Mouse (Mus musculus): ENCODE data around the gene Rbpj.

The Rbpj gene

GRCm38 (mm10) chr5:53465883-53466282, at the start of gene Rbpj:
Rbpj (plus strand) TSS chr5:53466152.
- CTCF ChIA-PET = no interaction called here

- CTCF ChIA-PET = no interaction called here
Observed at GRCm38 (mm10) chr5:53420777-53421176, 45.2 kb upstream of the Rbpj start.

GRCm38 (mm10) chr5:53421291-53421690, 44.7 kb upstream of the Rbpj start:
- CTCF ChIA-PET = no interaction called here

- CTCF ChIA-PET = no interaction called here
Observed at GRCm38 (mm10) chr5:53427411-53427810, 38.5 kb upstream of the Rbpj start.

GRCm38 (mm10) chr5:53429683-53430477, 36.1 kb upstream of the Rbpj start:
- CTCF ChIA-PET = no interaction called here

GRCm38 (mm10) chr5:53432451-53432850, 33.5 kb upstream of the Rbpj start:
- CTCF ChIA-PET = no interaction called here

- CTCF ChIA-PET = no interaction called here
Observed at GRCm38 (mm10) chr5:53436905-53437632, 28.9 kb upstream of the Rbpj start.

- CTCF ChIA-PET = no interaction called here
Observed at GRCm38 (mm10) chr5:53437767-53438166, 28.2 kb upstream of the Rbpj start.

GRCm38 (mm10) chr5:53438268-53438667, 27.7 kb upstream of the Rbpj start:
- CTCF ChIA-PET = no interaction called here

GRCm38 (mm10) chr5:53439655-53440054, 26.3 kb upstream of the Rbpj start:
- CTCF ChIA-PET = no interaction called here

GRCm38 (mm10) chr5:53444030-53444429, 21.9 kb upstream of the Rbpj start:
- CTCF ChIA-PET = no interaction called here

- CTCF ChIA-PET = no interaction called here
Observed at GRCm38 (mm10) chr5:53450945-53451344, 15.0 kb upstream of the Rbpj start.

- CTCF ChIA-PET = no interaction called here
Observed at GRCm38 (mm10) chr5:53451829-53452228, 14.1 kb upstream of the Rbpj start.

GRCm38 (mm10) chr5:53452920-53453319, 13.0 kb upstream of the Rbpj start:
- CTCF ChIA-PET = no interaction called here

- CTCF ChIA-PET = no interaction called here
Observed at GRCm38 (mm10) chr5:53454706-53455105, 11.2 kb upstream of the Rbpj start.

- CTCF ChIA-PET = no interaction called here
Observed at GRCm38 (mm10) chr5:53455459-53455858, 10.5 kb upstream of the Rbpj start.

GRCm38 (mm10) chr5:53460196-53460595, 5.8 kb upstream of the Rbpj start:
- CTCF ChIA-PET = no interaction called here

- CTCF ChIA-PET = no interaction called here
Observed at GRCm38 (mm10) chr5:53463098-53464018, 2.6 kb upstream of the Rbpj start.

GRCm38 (mm10) chr5:53466422-53467333, 726 bp downstream of the Rbpj start:
- CTCF ChIA-PET = no interaction called here

GRCm38 (mm10) chr5:53467602-53468001, 1.6 kb downstream of the Rbpj start:
- CTCF ChIA-PET = no interaction called here

- CTCF ChIA-PET = no interaction called here
Observed at GRCm38 (mm10) chr5:53468366-53468765, 2.4 kb downstream of the Rbpj start.

Data from spleen, embryonic (tissue).